Mouse (Mus musculus) c-Kit-positive CD71-positive TER-119-negative erythroid progenitor cells, embryonic 14.5 days (primary cell): ENCODE data around the gene Gfy.

Source experiments
- DNase-seq: peaks from one replicate; pipeline ENCODE4 v3.0.0-alpha.2; 2013; ENCODE audit warnings: low read depth

Gfy gene

DNA sequence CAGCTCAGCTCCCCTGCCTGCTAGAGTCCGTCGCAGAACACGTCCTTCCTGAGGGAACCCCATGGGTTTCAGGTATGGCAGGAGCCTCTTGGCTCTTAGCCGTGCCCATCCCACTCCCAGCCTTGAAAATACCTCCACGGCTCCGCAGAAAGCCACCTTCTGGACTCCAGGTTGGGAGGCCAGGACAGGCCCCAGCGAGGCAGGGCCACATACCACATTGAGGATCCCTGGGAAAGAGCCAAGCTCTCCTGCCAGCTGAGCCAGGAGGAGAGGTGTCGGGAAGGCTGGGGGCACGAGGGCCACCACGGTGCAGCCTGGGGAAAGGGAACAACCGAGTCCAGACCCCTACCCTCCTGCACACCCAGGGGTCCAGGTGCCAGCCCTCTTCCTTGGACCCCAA is 32.1 kb downstream of the Gfy start:
- no peak for DNase-seq

DNA sequence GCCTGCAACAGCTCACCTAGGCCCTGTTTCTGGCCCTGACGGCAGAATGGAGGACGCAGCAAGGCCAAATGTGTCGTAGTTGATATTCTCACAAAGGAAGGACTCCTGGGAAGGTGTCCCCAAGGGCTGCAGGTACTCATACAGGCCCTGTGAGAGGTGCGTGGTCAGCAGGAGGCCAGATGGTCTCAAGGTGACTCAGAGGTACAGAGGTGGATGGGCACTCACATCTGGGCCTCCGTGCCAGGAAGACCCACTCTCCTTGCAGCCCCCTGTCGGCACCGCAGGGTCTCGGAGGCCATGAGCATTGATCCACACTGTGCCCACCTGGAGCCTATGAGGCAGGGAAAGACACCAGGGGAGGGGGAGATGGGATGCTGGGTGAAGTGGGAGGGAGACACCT is 33.9 kb downstream of the Gfy start:
- DNase-seq: no peak

DNA sequence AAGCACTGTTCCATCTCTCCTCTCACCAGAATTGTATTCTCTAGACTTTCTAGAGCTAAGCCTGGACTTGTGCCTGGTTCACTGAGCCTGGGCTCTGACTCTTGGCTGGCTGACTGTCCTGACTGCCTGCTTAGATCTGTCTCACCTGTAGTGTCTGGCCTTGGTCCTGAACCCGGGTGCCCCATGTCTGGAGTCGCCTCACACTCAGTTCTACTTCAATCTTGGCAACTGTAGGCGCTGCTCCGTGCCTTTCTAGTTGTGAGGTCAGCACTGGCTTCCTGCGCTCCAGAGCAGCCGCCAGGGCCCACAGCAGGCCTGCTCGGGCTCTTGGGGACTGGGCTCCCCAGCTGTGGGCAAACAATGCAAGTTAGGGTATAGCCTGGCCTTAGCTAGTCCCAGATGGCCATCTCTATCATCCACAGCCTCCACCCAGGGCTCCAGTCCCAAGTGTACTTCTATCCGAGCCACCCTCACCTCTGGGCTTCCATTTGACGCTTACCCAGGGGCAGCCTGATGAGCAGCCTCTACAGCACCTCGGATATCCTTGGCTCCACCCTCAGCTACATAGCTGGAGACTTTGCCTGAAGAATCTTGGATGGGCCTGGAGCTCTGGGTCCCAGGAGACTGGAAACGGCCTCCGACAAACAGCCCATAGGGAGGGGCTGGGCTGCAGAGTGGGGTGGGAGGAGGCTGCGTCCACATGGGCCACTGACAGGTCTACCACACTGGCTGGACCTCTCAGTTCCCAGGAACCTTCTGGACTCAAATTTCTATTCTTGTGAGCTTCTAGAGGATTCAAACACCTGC is 34.8 kb downstream of the Gfy start:
- no peak for DNase-seq

DNA sequence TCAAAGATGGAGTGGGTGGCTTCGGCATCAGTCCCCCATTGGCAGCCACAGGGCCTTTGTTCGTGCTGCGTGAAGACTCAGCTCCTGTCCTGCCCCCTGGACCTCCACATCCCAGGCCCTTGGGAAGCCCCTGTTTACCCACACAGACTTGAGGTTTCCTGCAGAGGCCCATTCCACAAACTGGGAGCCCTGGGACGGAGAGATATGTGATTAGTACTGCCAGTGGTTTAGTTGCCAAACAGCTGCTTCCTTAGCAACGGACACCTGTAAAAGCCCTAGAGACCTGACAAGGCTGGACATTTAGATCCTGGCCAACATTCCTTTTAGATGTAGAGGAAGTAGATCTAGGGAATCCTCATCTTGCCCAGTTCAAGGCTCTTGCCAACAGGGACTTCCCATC is 37.5 kb downstream of the Gfy start:
- no peak for DNase-seq

DNA sequence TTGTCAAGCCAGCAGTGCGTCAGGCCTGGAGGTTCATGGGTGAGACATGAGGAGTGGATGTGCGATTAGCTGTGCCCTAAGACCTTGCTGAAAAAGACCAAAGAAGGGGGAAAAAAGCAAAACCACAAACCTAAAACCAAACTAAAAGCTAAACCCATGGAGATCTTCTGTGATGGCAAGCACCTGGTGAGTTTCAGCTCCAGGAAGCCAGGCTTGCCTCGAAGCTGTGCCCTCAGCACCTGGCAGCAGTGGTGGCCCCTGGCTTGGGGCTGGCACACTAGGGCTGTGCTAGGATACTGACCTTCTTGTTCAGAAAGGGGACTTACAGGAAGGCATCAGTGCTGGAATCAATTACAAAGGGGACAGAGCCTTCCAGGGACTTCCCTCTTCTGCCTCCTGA is 38.0 kb downstream of the Gfy start:
- no peak for DNase-seq

DNA sequence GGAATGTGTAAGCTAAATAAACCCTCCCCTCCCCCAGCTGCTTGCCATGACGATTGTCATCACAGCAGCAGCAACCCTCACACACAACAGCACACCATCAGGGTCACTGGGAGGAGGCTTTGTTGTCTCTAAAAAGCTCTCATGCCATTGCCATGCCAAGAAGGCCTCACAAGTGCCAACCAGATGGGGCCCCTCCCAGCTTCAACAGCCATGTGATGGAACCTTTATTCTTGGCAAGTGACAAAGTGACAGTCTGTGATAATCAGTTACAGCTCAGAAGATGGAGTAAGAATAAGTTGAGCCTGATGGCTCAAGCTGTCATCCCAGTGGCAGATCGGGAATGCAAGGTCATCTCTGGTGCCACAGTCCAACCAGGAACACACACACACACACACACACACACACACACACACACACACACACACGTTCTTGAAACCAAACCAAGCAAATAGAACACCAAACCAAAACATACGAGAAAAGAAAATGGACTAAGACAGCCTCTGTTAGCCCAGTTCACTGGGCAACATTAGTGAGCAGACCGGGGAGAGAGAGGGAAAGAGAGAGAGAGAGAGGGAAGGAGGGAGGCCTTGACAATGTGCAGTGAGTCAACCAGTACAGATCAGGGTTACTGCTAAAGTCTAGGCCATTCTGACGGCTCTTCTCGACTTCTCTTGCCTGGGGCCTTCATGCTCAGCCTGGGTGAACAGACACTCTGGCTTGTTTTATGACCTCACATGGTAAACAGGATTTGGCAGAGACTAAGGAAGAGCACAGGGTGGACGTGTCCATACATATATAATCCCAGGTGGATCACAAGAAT is 39.3 kb downstream of the Gfy start:
- no peak for DNase-seq

DNA sequence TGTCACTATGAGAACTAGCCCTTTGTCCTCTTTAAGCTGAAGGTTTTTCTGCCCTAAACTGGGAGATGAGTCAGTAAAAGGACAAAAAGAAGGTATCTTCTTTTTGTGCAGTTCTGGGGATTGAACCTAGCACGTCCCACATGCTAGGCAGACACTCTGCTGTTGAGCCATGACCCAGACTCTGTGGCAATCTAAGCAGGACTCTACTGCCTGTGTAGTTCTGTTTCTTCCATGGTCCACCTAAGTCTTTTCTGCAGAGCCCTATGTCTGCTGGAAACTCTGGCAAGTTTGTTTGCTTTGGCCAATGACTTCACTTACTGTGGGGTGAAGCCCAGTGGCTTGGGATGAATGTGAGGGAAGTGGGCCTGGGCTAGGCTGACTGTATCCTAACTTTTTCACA is 41.0 kb downstream of the Gfy start:
- no peak for DNase-seq

DNA sequence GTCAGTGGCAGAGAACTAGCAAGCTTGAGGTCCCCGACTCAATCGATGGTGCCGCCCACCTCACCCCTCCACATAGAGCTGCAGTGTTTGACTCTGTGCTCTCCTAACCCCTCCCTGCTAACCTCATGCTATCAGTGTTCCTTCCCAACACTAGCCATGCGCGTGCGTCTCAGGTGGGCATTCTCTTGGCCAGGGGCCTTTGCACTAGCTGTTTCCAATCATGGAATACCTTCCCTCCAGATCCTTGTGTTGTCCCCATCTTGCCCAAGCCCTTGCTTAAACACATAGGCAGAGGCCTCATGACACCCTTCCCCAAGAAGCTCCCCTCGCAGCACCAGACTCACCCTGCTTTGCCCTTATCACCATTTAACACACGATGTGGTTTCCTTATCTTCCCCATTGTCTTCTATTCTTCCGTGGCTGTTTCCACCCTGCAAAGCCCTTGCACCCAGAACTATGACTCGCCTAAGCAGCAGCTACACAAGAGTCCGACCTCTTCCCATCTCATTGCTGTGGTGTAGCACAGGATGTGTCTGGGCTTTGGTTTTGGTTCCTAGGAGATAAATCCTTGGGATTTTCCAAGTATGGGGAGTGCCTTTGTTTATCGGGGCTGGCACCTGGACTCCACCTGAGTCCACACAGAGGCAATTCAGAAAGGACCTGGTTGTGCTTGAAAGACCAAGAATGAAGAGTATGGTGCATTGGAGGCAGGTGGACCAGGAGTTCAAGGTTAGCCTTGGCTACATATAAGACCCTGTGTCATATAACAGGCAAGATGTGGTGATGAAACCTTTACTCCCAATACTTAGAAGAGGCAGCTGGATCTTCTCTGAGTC is 42.0 kb downstream of the Gfy start:
- DNase-seq: peak; percentile 87

DNA sequence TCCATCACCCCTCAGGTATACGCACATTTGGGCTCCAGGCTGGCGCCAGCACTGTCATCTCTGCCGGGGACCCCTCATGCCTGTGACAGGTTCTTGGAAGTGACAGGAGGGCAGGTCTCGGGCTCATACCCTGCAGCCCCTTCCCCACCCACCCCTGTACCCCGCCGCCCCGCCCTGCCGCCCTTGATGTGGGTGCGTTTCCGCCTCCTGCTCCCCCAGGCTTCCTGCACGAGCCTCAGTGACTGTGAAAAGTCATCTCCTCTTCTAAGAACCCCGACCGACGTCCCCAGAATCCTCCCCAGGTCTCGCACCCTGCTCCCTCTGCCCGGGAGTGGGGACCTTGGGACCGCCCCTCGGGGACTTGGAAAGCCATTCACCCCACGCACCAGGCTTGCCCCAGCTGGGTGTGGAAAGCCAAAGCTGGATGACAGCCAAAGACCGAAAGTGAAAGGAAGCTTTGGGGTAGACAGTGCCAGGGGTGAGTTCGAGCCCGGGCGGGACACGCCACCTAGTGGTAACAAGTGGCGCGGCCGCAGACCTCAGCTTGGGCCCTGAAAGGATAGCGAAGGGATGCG is 43.3 kb downstream of the Gfy start, which contains the start of the genes Gm45713 and Flt3l:
Gm45713 (minus strand) TSS at position 239 of the 575 bp plus-strand sequence.
Flt3l (minus strand) TSS at position 440 of the 575 bp plus-strand sequence.
- peak; percentile 89 for DNase-seq

DNA sequence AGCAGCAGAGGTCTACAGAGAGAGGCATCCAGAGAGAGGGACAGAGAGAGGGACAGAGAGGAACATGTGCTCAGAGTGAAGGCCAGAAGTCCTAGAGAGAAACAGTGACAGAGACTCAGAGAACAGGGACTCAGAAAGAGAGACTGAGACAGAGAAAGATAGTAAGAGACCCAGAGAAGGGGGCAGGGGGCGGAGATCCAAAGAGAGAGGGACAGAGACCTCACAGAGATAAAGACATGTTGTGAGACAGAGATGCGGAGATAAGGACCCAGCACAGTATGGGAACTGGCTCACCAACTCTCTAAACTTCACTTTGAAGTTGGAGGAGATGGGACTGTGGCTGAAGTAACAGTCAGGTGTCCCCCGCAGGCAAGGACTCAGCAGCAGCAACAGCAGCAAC is 44.0 kb downstream of the Gfy start:
- DNase-seq: no peak

DNA sequence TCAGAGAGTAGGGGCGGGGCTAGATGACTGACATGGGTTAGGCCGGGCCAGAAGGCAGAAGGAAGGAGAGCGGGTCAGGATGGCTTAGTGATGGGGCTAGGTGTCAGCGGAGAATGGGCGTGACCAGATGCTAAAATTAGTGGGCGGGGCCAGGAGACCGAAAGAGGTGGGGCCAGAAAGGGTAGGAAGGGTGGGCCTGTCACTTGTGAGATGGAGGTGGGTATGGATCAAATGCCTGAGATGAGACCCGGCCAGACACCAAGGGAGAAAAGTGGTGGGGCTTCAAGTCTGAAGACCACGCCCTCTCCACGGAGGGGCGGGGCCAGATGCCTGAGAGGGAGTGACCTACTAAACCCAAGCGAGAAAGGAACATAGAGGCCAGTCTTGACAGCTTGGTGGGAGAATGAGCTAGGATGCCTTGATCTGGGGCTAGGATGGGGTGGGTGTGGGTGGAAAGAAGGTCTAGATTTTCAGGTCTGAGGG is 44.8 kb downstream of the Gfy start:
- DNase-seq: peak; percentile 90

DNA sequence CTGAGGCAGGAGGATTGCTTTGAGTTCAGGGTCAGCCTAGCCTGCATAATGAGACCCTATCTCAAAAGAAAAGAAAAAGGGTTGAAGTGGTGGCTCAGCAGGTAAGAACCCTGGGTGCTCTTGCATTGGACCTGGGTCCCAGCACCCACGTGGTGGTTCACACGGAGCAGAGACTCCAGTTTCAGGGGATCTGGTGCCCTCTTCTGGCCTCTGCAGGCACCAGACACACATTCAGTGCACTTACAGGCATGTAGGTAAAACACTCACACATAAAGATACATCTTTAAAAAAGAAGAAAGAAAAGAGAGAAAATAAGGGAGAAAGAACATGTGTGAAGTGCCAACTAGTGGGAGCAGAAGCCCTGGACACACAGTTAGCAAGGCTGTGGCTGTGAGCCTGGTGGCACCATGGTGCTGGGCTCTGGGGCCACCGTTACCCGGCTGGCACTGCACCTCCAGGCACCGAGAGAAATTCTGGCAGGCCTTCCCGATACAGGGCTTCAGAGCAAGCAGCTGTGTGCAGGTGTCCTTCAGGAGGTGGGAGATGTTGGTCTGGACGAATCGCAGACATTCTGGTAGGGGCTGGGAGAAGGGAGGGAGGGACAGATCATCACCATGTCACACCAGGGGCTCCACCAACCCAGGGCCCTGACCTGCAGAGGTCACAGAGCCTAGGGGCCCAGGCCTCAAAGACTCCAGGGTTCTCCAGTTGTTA is 45.8 kb downstream of the Gfy start:
- no peak for DNase-seq

DNA sequence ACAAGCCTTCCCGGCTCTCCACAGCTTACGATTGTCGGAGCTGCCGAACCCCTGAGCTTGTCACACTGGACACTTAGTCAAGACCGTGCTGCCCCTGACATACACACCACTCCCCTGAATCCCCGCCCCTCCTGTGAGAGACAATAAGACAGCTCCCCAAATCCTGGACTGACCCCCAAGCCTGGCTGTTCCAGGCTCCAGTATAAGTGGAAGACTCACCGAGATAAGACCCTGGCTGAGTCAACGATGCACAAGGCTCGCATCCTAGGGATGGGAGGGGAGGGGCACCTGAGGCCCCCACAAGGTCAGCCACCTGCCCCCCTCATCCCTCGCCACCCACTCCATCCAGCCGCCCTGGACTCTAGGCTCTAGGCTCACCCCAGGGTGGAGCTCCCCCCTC is 47.5 kb downstream of the Gfy start:
- DNase-seq: no peak

DNA sequence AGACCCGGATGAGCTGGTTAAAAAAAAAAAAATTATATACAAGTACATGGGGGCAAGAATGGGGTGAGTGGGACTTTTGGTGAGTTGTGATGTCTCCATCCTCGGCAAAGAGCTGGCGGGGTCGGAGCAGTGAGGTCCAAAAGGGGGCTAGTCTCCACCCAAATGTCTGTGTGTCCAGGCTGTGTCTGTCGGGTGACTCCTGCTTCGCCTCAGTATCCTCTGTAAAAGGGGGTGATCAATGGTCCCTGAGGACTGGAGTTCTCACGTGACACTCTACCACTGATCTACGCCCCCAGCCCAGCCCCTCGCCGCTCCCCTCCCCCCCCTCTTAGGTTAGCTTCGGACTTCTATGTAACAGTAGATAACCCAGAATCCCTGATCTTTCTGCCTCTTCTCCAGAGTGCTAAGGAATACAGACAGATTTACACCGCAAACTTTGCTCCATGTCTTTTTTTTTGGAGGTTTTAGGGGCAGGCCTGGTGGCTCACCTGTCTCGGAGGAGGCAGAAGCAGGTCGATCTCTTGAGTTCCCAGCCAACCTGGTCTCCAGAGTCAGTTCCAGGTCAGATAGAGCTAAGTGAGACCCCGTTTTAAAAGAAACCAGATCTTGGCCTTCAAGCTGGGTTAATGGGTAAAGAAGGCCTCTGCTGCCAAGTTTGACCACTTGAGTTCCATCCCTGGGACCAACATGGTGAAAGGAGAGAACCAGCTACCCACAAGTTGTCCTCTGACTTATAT is 49.4 kb downstream of the Gfy start:
- no peak for DNase-seq

DNA sequence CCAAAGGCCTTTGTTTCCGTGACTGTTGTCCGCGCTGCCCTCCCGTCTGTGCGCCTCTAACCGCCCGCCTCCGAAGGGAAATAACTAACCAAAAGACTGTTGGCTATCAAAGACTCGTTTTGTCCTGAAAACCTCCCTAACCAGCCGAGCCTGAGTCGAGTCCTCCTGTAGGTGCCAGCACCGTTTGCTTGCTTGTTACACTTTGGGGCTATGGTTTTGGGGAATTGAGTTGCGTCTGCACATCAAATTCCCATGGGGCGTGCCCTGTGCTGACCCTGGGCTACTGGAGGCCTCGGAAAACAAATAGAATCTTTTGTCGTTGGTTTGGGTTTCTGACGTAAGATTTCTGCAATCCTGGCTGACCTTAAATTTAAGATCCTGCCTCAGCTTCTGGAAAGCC is 50.1 kb downstream of the Gfy start:
- DNase-seq: no peak

DNA sequence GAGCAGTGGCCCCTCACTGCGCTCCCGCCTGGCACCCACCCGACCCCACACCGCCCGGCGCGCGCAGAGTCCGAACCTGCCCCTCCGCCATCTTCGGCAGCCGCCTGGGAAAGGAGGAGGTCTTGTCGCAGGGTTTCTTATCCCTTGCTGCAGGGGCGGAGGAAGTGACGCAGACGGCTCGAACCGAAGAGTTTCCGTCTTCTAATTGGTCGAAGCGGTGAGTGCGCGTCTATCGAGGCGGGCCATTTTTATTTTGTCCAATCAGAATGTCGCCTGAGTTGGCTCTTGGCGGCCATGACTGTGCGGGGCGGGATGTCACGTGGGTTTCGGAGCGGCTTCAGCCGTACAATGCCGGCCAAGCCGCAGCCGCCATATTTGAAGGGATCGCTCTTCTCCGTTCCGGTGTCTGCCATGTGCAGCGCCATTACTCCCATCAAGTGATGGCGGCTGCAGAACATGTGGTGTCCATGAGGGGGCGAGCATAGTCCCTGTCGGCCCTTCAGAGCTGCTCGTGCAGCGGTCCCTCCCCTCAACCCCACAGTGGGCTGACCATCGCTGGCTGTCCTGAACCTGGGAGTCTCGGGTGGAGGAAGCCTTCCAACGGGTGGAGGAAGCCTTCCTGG is 50.6 kb downstream of the Gfy start, which contains the start of gene Rpl13a:
Rpl13a (minus strand) TSS at position 138 of the 623 bp plus-strand sequence.
- DNase-seq: peak; percentile 99

DNA sequence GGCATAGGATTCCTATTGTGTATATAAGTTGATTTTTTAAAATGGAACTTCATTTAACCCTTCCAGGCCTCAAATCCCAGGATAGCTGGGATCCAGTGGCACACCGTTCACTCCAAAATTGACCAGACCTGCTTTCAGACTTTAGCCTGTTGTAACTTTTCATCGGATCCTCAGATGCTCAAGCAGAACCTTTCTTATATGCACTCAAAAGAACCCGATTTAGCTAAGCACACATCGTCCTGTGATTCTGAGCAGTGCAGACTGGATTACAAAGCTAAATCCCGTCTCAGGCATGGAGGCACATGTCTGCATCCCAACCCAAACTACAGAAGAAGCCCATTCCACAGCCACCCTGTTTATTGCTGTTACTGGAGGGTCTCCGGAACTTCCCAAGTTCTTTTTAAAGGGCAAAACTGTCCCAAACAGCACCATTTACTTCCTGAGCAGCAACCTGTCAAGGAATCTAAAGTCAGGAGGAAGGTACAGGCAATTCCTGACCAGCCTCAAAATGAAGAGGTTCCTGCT is 51.6 kb downstream of the Gfy start:
- DNase-seq: no peak

DNA sequence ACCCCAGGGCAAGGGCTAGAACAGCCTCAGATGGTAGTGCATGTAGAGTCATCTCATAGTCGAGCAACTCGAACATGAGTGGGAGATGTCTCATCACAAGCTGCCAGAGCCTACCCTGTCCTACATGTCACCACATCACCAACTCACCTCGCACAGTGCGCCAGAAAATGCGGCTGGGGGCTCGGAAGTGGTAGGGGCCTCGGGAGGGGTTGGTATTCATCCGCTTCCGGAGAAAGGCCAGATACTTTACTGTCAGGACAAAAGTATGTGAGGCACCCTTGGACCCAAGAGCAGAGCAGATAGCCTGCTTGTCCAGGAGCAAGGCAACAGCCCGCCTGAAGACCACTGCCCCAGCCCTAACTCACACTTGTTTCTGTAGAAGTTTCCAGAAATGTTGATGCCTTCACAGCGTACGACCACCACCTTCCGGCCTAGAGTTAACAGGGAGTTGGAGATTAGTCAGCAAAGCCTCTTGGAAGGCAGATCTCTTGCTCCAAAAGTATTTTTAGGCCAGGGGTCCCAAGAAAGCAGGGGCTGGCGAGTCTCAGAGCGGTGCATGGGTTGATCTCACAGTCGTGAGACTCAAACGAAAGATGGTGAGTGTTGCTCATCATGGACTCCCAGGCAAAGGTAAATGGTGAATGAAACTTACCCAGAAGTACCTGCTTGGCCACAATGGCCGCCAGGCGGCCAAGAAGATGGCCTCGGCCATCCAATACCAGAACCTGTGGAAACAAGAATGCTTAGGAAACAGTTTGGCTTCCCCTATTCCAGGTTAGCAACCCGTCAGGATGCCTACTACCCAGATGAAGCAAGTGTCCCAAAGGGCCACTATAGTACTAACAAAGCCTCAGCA is 52.3 kb downstream of the Gfy start:
- DNase-seq: no peak
